Mouse (Mus musculus) neural tube, embryonic 10.5 days (tissue): Measurements from ENCODE around the gene Rhox4f.
"Not testable (repeated sequence)": the region's sequence is repeated elsewhere in the genome, so short reads cannot be mapped to it uniquely, and the experiment has no call there.

Experiments
- DNase-seq: peaks from one replicate; pipeline ENCODE4 v3.0.0-alpha.2; 2017; ENCODE audit warnings: low spot score; ENCODE audit errors: extremely low spot score

Rhox4f gene

DNA sequence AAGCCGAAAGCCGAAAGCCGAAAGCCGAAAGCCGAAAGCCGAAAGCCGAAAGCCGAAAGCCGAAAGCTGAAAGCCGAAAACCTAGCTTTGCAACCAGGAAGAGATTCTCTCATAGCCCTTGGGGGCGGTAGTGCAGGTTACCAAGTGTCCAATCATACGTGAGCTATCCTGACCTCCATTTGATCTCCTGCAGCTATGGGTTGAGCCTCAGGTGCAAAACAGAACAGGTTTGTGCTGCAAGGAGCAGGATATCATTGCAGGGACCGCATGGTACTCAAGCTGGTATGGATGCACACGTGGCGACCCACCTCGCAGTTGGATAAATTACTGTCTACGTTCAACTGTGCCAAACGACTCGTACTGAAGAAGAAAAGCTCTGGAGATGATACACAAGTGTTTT is at the start of gene Rhox4f:
Rhox4f (minus strand) TSS at position 101 of the 400 bp plus-strand sequence.
- DNase-seq = not testable (repeated sequence)

DNA sequence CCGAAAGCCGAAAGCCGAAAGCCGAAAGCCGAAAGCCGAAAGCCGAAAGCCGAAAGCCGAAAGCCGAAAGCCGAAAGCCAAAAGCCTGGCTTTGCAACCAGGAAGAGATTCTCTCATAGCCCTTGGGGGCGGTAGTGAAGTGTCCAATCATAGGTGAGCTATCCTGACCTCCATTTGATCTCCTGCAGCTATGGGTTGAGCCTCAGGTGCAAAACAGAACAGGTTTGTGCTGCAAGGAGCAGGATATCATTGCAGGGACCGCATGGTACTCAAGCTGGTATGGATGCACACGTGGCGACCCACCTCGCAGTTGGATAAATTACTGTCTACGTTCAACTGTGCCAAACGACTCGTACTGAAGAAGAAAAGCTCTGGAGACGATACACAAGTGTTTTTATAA is 43.7 kb upstream of the Rhox4f start, which contains the start of gene Rhox4g:
Rhox4g (minus strand) TSS at position 101 of the 400 bp plus-strand sequence.
- DNase-seq = not testable (repeated sequence)

DNA sequence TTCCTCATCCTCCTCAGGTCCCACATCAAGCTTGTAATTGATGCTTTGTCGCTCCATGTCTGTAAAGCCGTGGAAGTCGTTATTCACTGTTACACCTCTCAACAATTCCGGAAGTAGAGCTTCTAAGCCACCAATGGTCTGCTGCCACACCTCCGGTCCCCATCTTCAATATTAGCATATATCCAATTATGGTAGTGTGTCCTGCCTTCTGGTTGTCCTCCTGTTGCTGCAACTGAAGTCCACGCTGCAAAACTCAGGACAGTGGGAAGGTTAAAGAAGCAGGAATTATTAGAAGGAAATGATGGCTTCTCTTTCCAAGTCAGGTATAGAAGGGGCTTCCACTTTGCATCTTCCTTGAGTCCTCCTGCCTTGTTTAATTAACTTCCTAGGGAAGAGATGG is 35.9 kb upstream of the Rhox4f start, which contains the start of gene Rhox2g:
Rhox2g (minus strand) TSS at position 101 of the 400 bp plus-strand sequence.
- DNase-seq = not testable (repeated sequence)

DNA sequence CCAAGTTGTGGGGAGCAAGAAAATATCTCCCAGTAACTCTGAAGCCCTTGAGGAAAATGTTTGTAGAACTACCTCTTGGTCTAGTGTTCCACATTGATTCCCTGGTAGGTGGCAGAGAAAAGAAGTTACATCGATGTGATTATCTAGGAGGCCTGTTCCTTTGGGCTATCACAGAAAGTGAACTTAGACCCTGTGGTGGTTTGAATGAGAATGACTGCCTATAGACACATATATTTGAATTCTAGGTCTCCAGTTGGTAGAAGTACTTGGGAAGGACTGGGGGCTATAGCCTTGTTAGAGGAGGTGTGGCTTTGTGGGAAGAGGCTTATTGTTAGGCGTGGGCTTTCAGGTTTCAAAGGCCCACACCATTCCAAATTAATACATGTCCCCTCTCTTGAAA is 21.0 kb upstream of the Rhox4f start, which contains the start of gene Rhox3g:
Rhox3g (minus strand) TSS at position 101 of the 400 bp plus-strand sequence.
- not testable (repeated sequence) for DNase-seq

DNA sequence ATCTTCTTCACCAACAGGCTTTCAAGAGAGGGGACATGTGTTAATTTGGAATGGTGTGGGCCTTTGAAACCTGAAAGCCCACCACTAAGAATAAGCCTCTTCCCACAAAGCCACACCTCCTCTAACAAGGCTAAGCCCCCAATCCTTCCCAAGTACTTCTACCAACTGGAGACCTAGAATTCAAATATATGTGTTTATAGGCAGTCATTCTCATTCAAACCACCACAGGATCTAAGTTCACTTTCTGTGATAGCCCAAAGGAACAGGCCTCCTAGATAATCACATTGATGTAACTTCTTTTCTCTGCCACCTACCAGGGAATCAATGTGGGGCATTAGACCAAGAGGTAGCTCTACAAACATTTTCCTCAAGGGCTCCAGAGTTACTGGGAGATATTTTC is 26.8 kb downstream of the Rhox4f start, which contains the start of gene Rhox3f:
Rhox3f (plus strand) TSS at position 301 of the 400 bp plus-strand sequence.
- DNase-seq = not testable (repeated sequence)

DNA sequence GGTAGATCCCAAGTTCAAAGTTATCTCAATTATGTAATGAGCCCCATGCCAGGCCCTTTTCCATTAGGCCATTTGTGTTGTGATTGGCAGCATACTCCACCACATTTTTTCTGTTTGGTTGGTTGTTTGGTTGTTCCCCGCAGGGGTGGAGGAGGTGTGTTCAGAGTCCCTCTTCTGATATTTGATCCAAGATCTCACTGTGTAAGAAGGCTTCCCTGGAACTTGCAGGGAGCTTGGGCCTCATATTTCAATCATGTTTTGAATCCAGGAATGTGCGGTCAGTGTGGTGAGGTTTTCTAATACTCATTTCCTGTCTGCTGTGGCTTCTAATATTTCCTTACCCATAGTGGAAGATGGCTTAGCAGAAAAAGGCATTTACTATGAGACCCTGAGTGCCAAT is 34.9 kb downstream of the Rhox4f start:
- DNase-seq = not testable (repeated sequence)

DNA sequence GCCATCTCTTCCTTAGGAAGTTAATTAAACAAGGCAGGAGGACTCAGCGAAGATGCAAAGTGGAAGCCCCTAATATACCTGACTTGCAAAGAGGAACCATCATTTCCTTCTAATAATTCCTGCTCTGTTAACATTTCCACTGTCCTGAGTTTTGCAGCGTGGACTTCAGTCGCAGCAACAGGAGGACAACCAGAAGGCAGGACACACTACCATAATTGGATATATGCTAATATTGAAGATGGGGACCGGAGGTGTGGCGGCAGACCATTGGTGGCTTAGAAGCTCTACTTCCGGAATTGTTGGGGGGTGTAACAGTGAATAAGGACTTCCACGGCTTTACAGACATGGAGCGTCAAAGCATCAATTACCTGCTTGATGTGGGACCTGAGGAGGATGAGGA is 36.4 kb downstream of the Rhox4f start, which contains the start of gene Rhox2f:
Rhox2f (plus strand) TSS at position 301 of the 400 bp plus-strand sequence.
- not testable (repeated sequence) for DNase-seq

DNA sequence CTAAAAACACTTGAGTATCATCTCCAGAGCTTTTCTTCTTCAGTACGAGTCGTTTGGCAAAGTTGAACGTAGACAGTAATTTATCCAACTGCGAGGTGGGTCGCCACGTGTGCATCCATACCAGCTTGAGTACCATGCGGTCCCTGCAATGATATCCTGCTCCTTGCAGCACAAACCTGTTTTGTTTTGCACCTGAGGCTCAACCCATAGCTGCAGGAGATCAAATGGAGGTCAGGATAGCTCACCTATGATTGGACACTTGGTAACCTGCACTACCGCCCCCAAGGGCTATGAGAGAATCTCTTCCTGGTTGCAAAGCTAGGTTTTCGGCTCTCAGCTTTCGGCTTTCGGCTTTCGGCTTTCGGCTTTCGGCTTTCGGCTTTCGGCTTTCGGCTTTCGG is 50.4 kb downstream of the Rhox4f start, which contains the start of gene Rhox4e:
Rhox4e (plus strand) TSS at position 301 of the 400 bp plus-strand sequence.
- DNase-seq = not testable (repeated sequence)
